Mouse (Mus musculus) cortical plate, adult 2 months (tissue): ENCODE results near the gene Gm44502. TPM values are rescaled to one million over a fixed set of nuclear protein-coding genes. Genes with fewer than 3 reads are reported as not detected.

ENCODE experiments used
- H3K27ac ChIP-seq: fragments of 200-500 bp; 2 replicates; pipeline ENCODE4 v1.5.1; 2012; ENCODE audit warnings: low read length, control low read depth, inconsistent platforms; ENCODE audit not compliant: insufficient read depth
- H3K4me1 ChIP-seq: fragments of 200-500 bp; 2 replicates; pipeline ENCODE4 v1.6.1; 2011; ENCODE audit warnings: low read length; ENCODE audit not compliant: control insufficient read depth, insufficient read depth
- H3K4me3 ChIP-seq: fragments of 200-500 bp; 2 replicates; pipeline ENCODE4 v1.5.1; 2011; ENCODE audit warnings: mild to moderate bottlenecking, low read length, control low read depth; ENCODE audit not compliant: insufficient read depth
- CTCF ChIP-seq: fragments of 200-500 bp; IDR thresholded peaks from 2 replicates; pipeline ENCODE4 v1.5.1; 2011; ENCODE audit warnings: mild to moderate bottlenecking, control low read depth, low read length; ENCODE audit not compliant: insufficient read depth; ENCODE audit errors: extremely low read depth
- POLR2A ChIP-seq: fragments of 200-500 bp; IDR thresholded peaks from 2 replicates; pipeline ENCODE4 v1.6.1; 2011; ENCODE audit warnings: mild to moderate bottlenecking, low read length, control low read depth; ENCODE audit not compliant: insufficient read depth; ENCODE audit errors: extremely low read depth
- polyA plus RNA-seq: library from polyadenylated mRNA; depleted of rRNA; stranded (reverse); fragments of >200 nt; gene quantifications from 2 replicates; pipeline ENCODE4 v1.2.3, GENCODE M21; 2012; rRNA removed

Gene Gm44502
- polyA plus RNA-seq, result 0.08 and 0.21 TPM in 2 replicates

DNA sequence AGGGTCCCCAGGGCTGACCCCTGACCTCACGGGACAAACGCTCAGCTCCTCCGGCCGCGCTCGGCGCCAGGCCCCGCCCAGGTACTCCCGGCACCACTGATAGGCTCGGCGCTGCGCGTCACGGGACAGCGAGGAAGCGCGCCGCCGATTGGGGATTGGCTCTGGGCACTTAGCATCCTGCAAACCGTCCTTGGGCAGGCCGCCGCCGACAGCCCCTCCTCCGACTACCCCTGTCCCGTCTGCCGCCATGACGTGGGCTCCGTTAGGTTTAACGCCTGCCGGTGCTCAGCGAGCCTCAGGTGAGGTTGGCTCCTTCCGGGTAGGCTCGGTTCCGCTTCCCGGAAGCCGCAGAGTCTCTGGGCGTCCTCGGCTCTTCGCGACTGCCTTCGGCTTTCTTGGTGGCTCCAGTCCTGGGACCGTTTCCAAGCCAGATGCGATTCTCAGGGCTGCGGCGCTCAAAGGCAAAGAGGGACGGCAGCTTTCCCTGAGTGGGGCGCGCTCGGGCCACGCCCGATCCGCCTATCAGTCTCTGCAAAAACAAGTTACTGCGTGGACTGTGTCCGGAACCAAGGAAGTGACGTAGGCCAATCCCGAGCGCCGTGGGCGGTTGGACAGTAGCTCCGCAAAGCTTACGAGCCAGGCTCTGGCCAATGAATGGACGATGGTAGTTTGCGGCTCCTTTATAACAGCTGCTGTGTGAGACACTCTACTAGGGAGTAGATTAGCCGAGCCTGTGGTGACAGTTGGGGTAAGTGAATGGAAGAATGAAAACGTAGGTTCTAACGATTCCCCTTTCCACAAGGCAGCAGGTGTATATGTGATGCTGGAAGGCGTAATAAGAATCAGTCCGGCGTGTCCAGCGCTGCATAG, at the start of gene Gm44502, which contains the start of the genes C730034F03Rik and Chkb:
Gene Gm44502 (minus strand): TSS at position 345 of the 870 bp plus-strand sequence.
Gene C730034F03Rik (plus strand): TSS at position 238 of the 870 bp plus-strand sequence.
Gene Chkb (minus strand): TSS at position 557 of the 870 bp plus-strand sequence.
- Histone ChIP-seq H3K4me3 (peak within 1 kb of the TSS; percentile 84), H3K27ac (peak within 1 kb of the TSS; percentile 93), H3K4me1 (no peaks in the 10 kb centered on the region; the same call in 1 of the 2 replicates)
- TF ChIP-seq CTCF (no peak), POLR2A (peak; percentile 88)

- Histone ChIP-seq H3K4me1 (peaks cover 6% of the 10 kb centered on the region), H3K4me3 (no peak overlapping the region), H3K27ac (no peak overlapping the region)
- TF ChIP-seq POLR2A, result no peak
- no peak for TF ChIP-seq CTCF
Observed at GRCm38 (mm10) chr15:89478622-89479021, 49.1 kb upstream of the Gm44502 start.

GRCm38 (mm10) chr15:89477806-89478205, 48.3 kb upstream of the Gm44502 start:
- H3K27ac ChIP-seq, result no peak overlapping the region
- peaks cover 6% of the 10 kb centered on the region for H3K4me1 ChIP-seq
- TF ChIP-seq CTCF (no peak), POLR2A (no peak)
- no peak overlapping the region for H3K4me3 ChIP-seq

DNA sequence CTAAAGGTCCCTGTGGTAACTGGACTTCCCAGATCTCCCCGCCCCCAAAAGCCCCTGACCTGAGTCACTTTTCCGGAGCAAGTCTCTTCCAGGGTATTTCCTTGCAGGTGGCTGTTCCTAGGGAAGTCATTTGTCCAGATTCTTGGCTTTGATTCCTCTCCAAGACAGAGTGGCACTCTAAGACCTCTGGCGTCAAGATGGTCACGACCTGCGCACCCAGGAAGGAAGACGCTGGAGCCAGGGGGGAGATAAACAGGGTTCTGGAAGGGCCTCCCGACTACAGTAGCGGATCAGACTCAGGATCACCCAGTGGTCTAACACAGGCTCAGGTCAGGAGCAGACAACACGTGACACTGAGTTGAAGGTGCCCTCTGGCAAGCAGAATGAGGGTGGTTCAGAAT, 47.6 kb upstream of the Gm44502 start, which contains the start of gene Arsa:
Gene Arsa (minus strand): TSS at position 335 of the 401 bp plus-strand sequence.
- Histone ChIP-seq H3K27ac (peak within 1 kb of the TSS; percentile 35), H3K4me1 (peaks cover 6% of the 10 kb centered on the region), H3K4me3 (peak within 1 kb of the TSS; percentile 85)
- TF ChIP-seq POLR2A, result no peak
- no peak for TF ChIP-seq CTCF

DNA sequence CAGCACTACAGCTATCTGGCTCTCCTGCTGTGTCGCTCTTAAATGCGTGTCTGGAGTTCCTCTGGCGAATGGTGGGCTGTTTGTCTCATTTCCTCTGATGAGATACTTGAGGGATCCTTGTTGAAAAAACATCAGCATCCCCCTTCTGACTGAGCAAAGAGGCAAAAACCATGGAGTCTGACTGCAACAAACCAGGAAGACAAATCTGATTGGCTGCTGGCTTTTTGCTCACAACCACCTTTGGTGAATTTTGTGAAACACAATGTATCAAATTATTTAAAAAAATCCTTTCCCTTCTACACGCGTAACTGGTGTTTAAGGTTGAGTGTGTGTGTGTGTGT, 46.9 kb upstream of the Gm44502 start:
- TF ChIP-seq CTCF, result no peak
- 0 out of 2 replicates have a peak, but pooled peaks have one; percentile 41 for TF ChIP-seq POLR2A
- Histone ChIP-seq H3K27ac (peak overlapping the region; percentile 35), H3K4me3 (peak overlapping the region; percentile 85), H3K4me1 (peaks cover 6% of the 10 kb centered on the region)

- Histone ChIP-seq H3K4me3 (peak overlapping the region; percentile 85), H3K27ac (peak overlapping the region; percentile 55), H3K4me1 (peaks cover 6% of the 10 kb centered on the region)
- TF ChIP-seq POLR2A, result peak; percentile 80
- no peak for TF ChIP-seq CTCF
Observed at GRCm38 (mm10) chr15:89475611-89476474, 46.3 kb upstream of the Gm44502 start.

DNA sequence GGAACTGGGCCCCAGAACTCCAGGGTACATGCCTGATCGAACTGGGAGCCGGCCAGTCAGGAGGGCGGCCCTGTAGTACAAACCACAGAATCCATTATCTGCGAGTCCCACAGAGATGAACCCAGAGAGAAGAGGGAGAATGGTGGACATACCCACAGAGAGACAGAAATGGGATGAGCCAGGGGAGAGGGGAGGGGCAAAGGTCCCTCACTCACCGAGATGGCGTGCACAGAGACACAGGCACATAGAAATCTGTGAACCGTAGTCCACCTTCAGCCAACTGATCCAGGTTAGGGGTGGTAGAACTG, 45.8 kb upstream of the Gm44502 start:
- H3K4me3 ChIP-seq, result peak overlapping the region; percentile 85
- H3K27ac ChIP-seq, result no peak overlapping the region
- no peak for TF ChIP-seq CTCF
- no peak for TF ChIP-seq POLR2A
- peaks cover 3% of the 10 kb centered on the region for H3K4me1 ChIP-seq

DNA sequence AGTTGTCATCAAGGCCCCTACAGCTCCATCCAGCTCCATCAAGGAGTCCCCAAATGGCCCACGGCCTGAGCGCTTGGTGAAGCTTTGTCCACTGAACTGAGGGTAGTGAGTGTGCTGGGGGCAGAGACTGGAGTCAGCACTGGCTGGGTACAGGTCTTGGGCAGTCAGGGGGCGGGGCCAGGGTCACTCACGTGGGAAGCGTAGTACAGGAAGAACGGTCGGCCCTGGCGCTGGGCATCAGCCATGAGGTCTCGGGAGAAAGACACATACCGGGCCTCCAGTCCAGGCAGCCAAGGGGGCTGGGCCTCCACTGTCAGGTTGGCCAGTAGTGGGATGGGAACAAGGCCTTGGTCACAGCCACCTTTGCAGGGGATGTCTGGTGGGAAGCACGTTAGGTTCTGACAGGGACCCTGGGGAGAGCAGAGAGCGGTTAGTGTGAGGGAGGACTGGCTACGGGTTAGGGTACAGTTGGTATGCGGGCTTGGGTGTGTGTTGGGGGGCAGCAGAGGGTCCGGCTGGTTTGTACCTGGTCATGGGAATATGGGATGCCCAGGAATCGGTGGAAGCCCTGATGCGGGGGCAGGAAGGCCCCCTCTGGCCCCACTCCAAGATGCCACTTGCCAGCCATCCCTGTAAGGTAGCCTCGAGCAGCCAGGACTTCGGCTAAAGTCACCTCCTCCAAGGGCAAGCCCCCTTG, 45.2 kb upstream of the Gm44502 start:
- H3K4me3 ChIP-seq, result peak overlapping the region; percentile 85; the same call in 1 of the 2 replicates
- peaks cover 2% of the 10 kb centered on the region for H3K4me1 ChIP-seq
- TF ChIP-seq POLR2A, result no peak
- no peak overlapping the region for H3K27ac ChIP-seq

- no peak for TF ChIP-seq CTCF
- TF ChIP-seq POLR2A, result no peak
- H3K4me3 ChIP-seq, result no peak overlapping the region
- H3K4me1 ChIP-seq, result peaks cover 2% of the 10 kb centered on the region
- no peak overlapping the region for H3K27ac ChIP-seq
Observed at GRCm38 (mm10) chr15:89473921-89474320, 44.4 kb upstream of the Gm44502 start.

DNA sequence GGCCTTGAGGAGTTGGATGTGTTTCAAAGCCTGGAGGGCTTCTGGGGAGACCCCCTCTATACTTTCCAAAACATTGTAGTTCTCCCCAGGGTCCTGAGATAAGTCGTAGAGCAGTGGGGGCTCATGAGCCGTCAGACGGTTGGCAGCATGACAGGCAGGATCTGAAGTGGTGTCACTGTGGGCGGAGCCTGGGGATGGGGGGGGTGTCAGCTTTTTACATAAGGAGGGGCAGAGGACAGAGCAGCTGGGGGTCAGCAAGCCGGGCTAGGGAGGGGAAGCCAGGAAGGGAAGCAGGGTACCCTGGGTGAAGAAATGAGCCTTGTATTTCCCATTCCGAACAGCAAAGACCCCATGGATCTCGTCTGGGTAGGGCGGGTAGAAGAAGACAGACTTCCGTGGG, 43.9 kb upstream of the Gm44502 start:
- no peak overlapping the region for H3K27ac ChIP-seq
- peaks cover 2% of the 10 kb centered on the region for H3K4me1 ChIP-seq
- TF ChIP-seq POLR2A (no peak), CTCF (no peak)
- H3K4me3 ChIP-seq, result no peak overlapping the region
